Mouse (Mus musculus): ENCODE data around the gene Zp1.

The Zp1 gene

GRCm38 (mm10) chr19:10924220-10924619, 3.8 kb upstream of the Zp1 start:
- 77% methylated on average over 4 of the region's 4 CpGs for WGBS

GRCm38 (mm10) chr19:10921058-10921457, 626 bp upstream of the Zp1 start:
- 49% methylated on average over 3 of the region's 3 CpGs for WGBS

GRCm38 (mm10) chr19:10918321-10918991, 2.0 kb downstream of the Zp1 start:
- WGBS = 91% methylated on average over 10 of the region's 10 CpGs

GRCm38 (mm10) chr19:10916506-10916905, 3.9 kb downstream of the Zp1 start:
- WGBS = 79% methylated on average over 5 of the region's 5 CpGs

GRCm38 (mm10) chr19:10914870-10915269, 5.6 kb downstream of the Zp1 start:
- 79% methylated on average over 2 of the region's 2 CpGs for WGBS

GRCm38 (mm10) chr19:10914291-10914690, 6.1 kb downstream of the Zp1 start:
- WGBS = 74% methylated on average over 7 of the region's 7 CpGs

GRCm38 (mm10) chr19:10909087-10909721, 11.2 kb downstream of the Zp1 start:
- 68% methylated on average over 6 of the region's 6 CpGs for WGBS

- 63% methylated on average over 3 of the region's 3 CpGs for WGBS
Measured at GRCm38 (mm10) chr19:10907891-10908290, 12.5 kb downstream of the Zp1 start.

GRCm38 (mm10) chr19:10905728-10906000, 14.8 kb downstream of the Zp1 start:
- WGBS = 66% methylated on average over 5 of the region's 5 CpGs

- 35% methylated on average over 7 of the region's 7 CpGs for WGBS
Measured at GRCm38 (mm10) chr19:10904927-10905727, 15.3 kb downstream of the Zp1 start.

GRCm38 (mm10) chr19:10904512-10904911, 15.9 kb downstream of the Zp1 start:
- 85% methylated on average over 5 of the region's 5 CpGs for WGBS

GRCm38 (mm10) chr19:10901046-10901445, 19.4 kb downstream of the Zp1 start:
- 91% methylated on average over 5 of the region's 5 CpGs for WGBS

GRCm38 (mm10) chr19:10900315-10900714, 20.1 kb downstream of the Zp1 start:
- 59% methylated on average over 6 of the region's 6 CpGs for WGBS

GRCm38 (mm10) chr19:10897491-10897890, 22.9 kb downstream of the Zp1 start:
- WGBS = 74% methylated on average over 8 of the region's 8 CpGs

GRCm38 (mm10) chr19:10896849-10897248, 23.6 kb downstream of the Zp1 start:
- 57% methylated on average over 7 of the region's 7 CpGs for WGBS

GRCm38 (mm10) chr19:10895708-10896107, 24.7 kb downstream of the Zp1 start:
- under 1% methylated on average over 16 of the region's 16 CpGs for WGBS

- WGBS = under 1% methylated on average over 43 of the region's 43 CpGs
Measured at GRCm38 (mm10) chr19:10895016-10895528, 25.4 kb downstream of the Zp1 start, which contains the start of gene Prpf19. Gene Prpf19, plus strand, starts transcription at chr19:10895231.

- WGBS = 87% methylated on average over 3 of the region's 3 CpGs
Measured at GRCm38 (mm10) chr19:10892201-10892600, 28.2 kb downstream of the Zp1 start.

GRCm38 (mm10) chr19:10881426-10882154, 38.8 kb downstream of the Zp1 start, which contains the start of gene Tmem109:
Gene Tmem109, minus strand, starts transcription at chr19:10882001.
- under 1% methylated on average over 49 of the region's 49 CpGs for WGBS

GRCm38 (mm10) chr19:10880975-10881425, 39.4 kb downstream of the Zp1 start:
- under 1% methylated on average over 14 of the region's 14 CpGs for WGBS

GRCm38 (mm10) chr19:10880085-10880974, 40.1 kb downstream of the Zp1 start:
- WGBS = 20% methylated on average over 7 of the region's 7 CpGs
